Mouse (Mus musculus): ENCODE data around the gene Fam89b.
"Not testable (repeated sequence)": the region's sequence is repeated elsewhere in the genome, so short reads cannot be mapped to it uniquely, and the experiment has no call there.

Gene Fam89b

GRCm38 (mm10) chr19:5711218-5711617 is 18.2 kb downstream of the Fam89b start:
- peak; percentile 54 to 67 for DNase-seq (ENCODE audit: low spot score in 2 of 2)

- no peak for DNase-seq (ENCODE audit: low spot score in 2 of 2)
These were observed 18.9 kb downstream of the Fam89b start for GRCm38 (mm10) chr19:5710581-5710980.

DNA sequence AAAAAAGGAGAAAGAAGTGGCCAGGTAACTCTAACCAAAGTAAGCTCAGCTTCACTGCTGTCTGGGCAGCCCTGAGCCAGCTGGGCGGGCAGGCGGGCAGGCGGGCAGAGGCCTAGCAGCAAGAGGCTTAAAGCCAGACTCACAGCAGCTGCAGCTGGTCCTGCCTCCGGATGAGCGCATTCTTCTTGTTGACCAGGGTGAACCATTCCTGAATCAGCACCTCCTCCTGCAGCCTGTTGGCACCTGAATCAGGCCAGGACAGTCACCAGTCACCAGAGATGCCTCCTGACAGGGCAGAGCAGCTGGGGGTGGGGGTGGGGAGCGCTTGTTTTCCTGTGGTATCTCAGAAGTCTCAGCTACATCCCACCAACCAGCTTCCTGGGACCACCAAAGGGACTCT is 19.4 kb downstream of the Fam89b start:
- DNase-seq (ENCODE audit: low spot score in 2 of 2): no peak

- DNase-seq (ENCODE audit: low spot score in 2 of 2): peak in 1 of 2 experiments; percentile 50
These were observed 24.5 kb downstream of the Fam89b start for GRCm38 (mm10) chr19:5704801-5705571.

- DNase-seq (ENCODE audit: low spot score in 2 of 2): peak; percentile 37 to 44
These were observed 25.2 kb downstream of the Fam89b start, which contains the start of gene Kcnk7 for GRCm38 (mm10) chr19:5704163-5704800. Gene Kcnk7 (plus strand): TSS chr19:5704367.

DNA sequence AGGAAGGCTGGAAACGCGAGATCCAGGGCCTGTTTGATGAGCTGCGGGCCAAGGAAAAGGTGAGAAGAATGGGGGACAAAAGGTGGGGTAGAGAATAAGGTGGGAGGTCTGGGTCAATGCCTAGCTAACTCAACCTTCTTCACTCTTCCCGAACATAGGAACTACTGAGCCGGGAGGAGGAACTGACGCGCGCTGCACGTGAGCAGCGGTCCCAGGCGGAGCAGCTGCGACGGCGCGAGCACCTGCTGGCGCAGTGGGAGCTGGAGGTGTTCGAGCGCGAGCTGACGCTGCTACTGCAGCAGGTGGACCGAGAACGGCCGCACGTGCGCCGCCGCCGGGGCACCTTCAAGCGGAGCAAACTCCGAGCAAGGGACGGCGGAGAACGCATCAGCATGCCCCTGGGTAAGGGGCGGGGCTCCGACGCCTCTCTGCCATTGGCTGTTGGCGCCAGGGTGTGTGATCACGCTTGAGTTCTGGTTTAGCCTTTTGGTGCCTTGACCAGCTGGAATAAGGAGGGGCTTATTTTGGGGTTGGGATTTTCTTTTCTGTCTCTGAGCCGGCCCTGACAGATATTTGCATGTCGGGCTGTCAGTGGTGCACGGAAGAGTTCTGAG is 33.5 kb downstream of the Fam89b start:
- DNase-seq (ENCODE audit: low spot score in 2 of 2): no peak

GRCm38 (mm10) chr19:5693801-5694200 is 35.7 kb downstream of the Fam89b start:
- no peak for DNase-seq (ENCODE audit: low spot score in 2 of 2)

GRCm38 (mm10) chr19:5692913-5693396 is 36.5 kb downstream of the Fam89b start:
- no peak for DNase-seq (ENCODE audit: low spot score in 2 of 2)

- DNase-seq (ENCODE audit: low spot score in 2 of 2): no peak
These were observed 37.2 kb downstream of the Fam89b start for GRCm38 (mm10) chr19:5692086-5692912.

- no peak for DNase-seq (ENCODE audit: low spot score in 2 of 2)
These were observed 37.9 kb downstream of the Fam89b start for GRCm38 (mm10) chr19:5691601-5692000.

- DNase-seq (ENCODE audit: low spot score in 2 of 2): no peak
These were observed 39.1 kb downstream of the Fam89b start for GRCm38 (mm10) chr19:5690343-5690735.

DNA sequence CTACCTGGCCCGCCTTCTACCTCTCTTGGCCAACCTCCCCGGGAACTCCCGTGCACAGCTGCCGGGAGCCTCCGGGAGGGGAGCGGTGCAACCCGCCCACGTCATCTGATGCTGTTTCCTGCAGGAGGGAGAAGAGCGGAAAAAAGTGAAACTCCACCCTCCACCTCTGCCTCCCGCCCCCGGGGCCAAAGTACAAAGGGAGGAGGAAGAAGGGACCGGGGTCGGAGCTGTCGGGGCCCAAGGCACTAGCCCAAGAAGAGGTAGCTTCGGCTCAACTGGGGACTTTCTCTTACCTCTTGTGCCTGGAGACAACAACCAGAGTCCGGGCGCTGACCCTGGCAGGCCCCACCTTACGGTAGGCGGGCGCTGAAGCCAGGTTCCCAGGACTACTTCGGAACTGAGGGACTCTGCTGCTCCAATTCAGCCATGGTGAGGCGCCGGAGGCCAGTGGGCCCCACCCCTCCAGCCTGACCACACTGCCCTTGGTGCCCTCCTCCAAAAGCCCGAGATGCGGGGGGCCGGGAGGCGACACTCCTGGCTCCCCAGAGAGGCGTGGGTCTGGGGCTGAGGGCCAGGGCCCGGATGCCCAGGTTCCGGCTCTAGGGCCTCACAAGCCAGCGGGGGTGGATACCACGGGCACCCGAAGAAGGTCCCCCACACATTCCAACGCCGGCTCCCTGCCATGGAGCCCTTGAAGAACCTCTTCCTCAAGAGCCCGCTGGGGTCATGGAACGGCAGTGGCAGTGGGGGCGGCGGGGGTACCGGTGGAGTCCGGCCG is 39.7 kb downstream of the Fam89b start:
- DNase-seq (ENCODE audit: low spot score in 2 of 2): peak; percentile 93

GRCm38 (mm10) chr19:5689088-5689428 is 40.4 kb downstream of the Fam89b start:
- no peak for DNase-seq (ENCODE audit: low spot score in 2 of 2)

GRCm38 (mm10) chr19:5688200-5689087 is 41.0 kb downstream of the Fam89b start, which contains the start of the genes Map3k11 and Pcnx3:
Gene Map3k11 (plus strand): TSS chr19:5688742.
Gene Pcnx3 (minus strand): TSS chr19:5688908.
- DNase-seq (ENCODE audit: low spot score in 2 of 2): peak; percentile 96 to 97

DNA sequence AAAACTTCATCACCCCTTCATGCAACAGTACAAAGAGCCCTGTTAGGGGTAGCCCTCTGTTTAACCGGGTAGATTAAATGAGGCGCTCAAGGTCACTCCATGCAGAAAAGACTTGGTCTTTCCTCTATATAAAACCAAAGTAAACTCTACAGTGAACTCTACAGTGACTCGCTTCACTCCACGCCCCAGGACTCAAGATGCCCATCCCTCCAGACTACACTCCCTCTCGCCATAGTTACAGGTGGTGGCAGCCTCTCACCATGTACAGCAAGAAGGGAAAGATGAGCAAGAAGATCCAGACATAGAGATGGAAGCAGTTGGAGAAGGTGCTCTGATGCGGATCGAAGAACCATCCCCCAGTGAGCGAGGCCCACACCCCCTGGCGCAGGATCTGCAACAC is 41.7 kb downstream of the Fam89b start:
- no peak for DNase-seq (ENCODE audit: low spot score in 2 of 2)

- DNase-seq (ENCODE audit: low spot score in 2 of 2): not testable (repeated sequence)
These were observed 42.5 kb downstream of the Fam89b start for GRCm38 (mm10) chr19:5686954-5687353.

GRCm38 (mm10) chr19:5686437-5686836 is 43.0 kb downstream of the Fam89b start:
- no peak for DNase-seq (ENCODE audit: low spot score in 2 of 2)

DNA sequence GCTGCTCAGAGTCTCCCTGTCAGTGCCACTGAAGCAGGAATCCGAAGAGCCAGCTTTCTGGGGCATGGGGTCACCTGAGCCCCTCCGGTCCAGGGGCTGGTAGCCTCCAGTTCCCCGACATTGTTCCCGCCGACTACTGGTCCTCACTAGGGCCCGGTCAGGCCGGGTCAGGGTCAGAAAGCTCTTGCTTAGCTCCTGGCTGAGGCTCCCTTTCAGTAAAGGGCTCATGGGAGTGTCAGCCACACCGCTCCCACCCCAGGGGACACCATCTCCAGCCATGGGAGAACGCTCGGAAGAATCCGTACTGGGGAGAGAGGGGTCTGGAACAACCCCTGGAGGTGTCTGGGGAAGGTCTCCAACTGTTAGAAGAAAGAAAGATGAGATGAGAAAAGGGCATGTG is 43.6 kb downstream of the Fam89b start:
- no peak for DNase-seq (ENCODE audit: low spot score in 2 of 2)

GRCm38 (mm10) chr19:5685431-5685830 is 44.0 kb downstream of the Fam89b start:
- no peak for DNase-seq (ENCODE audit: low spot score in 2 of 2)

GRCm38 (mm10) chr19:5684985-5685384 is 44.5 kb downstream of the Fam89b start:
- no peak for DNase-seq (ENCODE audit: low spot score in 2 of 2)

Data from spleen, postnatal 36 days (tissue).